Mouse (Mus musculus) adrenal gland, adult 10 weeks (tissue): Measurements from ENCODE around the gene Ccdc153. TPM values are rescaled to one million over a fixed set of nuclear protein-coding genes. Genes with fewer than 3 reads are reported as not detected.

ENCODE experiments used
- polyA plus RNA-seq: library from polyadenylated mRNA; stranded (reverse); fragments of 350-450 nt; fragmentation: Illumina TruSeq; extraction: RNeasy Lipid Tissue Mini Kit (QIAGEN cat#74804); gene quantifications from one replicate; pipeline ENCODE4 v1.2.3, GENCODE M21; 2014; ENCODE audit warnings: low read depth, low replicate concordance

The Ccdc153 gene
- polyA plus RNA-seq, result not detected

GRCm38 (mm10) chr9:44240399-44240798 lies at the start of gene Ccdc153:
TSS of gene Ccdc153 (plus strand) at chr9:44240676.

GRCm38 (mm10) chr9:44233802-44234478 lies 6.5 kb upstream of the Ccdc153 start, which contains the start of gene Cbl:
TSS of gene Cbl (minus strand) at chr9:44234049.

GRCm38 (mm10) chr9:44251314-44251713 lies 10.8 kb downstream of the Ccdc153 start, which contains the start of gene Pdzd3:
TSS of gene Pdzd3 (minus strand) at chr9:44251471.

GRCm38 (mm10) chr9:44268432-44268831 lies 28.0 kb downstream of the Ccdc153 start, which contains the start of gene Nlrx1:
TSS of gene Nlrx1 (minus strand) at chr9:44268599.

GRCm38 (mm10) chr9:44288076-44288958 lies 47.8 kb downstream of the Ccdc153 start, which contains the start of gene Abcg4:
TSS of gene Abcg4 (minus strand) at chr9:44288615.

Other genes starting within 250 kb of the Ccdc153 start
- 3.5 TPM for gene Thy1, start 197.3 kb upstream of the Ccdc153 start, polyA plus RNA-seq
- gene Usp2, start 173.7 kb upstream of the Ccdc153 start, polyA plus RNA-seq, result 7.9 TPM
- gene Mfrp, start 138.9 kb upstream of the Ccdc153 start, polyA plus RNA-seq, result not detected
- gene C1qtnf5, start 133.4 kb upstream of the Ccdc153 start, polyA plus RNA-seq, result not detected
- 0.87 TPM for gene Gm49380, start 127.2 kb upstream of the Ccdc153 start, polyA plus RNA-seq
- 2.0 TPM for gene Rnf26, start 127.2 kb upstream of the Ccdc153 start, polyA plus RNA-seq
- gene Mcam, start 106.2 kb upstream of the Ccdc153 start, polyA plus RNA-seq, result 10.1 TPM
- 31.5 TPM for gene Cbl, start 6.6 kb upstream of the Ccdc153 start, polyA plus RNA-seq
- gene Pdzd3, start 10.8 kb downstream of the Ccdc153 start, polyA plus RNA-seq, result not detected
- gene Nlrx1, start 27.9 kb downstream of the Ccdc153 start, polyA plus RNA-seq, result 0.35 TPM
- gene Abcg4, start 47.9 kb downstream of the Ccdc153 start, polyA plus RNA-seq, result 1.7 TPM
- 17.7 TPM for gene Hinfp, start 65.0 kb downstream of the Ccdc153 start, polyA plus RNA-seq
- 2.2 TPM for gene C2cd2l, start 79.6 kb downstream of the Ccdc153 start, polyA plus RNA-seq
- 12.7 TPM for gene Dpagt1, start 85.3 kb downstream of the Ccdc153 start, polyA plus RNA-seq
- 2.9 TPM for gene H2afx, start 94.0 kb downstream of the Ccdc153 start, polyA plus RNA-seq
- gene Hmbs, start 103.6 kb downstream of the Ccdc153 start, polyA plus RNA-seq, result 50.5 TPM
- gene Vps11, start 121.0 kb downstream of the Ccdc153 start, polyA plus RNA-seq, result 25.8 TPM
- gene Hyou1, start 138.8 kb downstream of the Ccdc153 start, polyA plus RNA-seq, result 25.3 TPM
- gene Slc37a4, start 156.2 kb downstream of the Ccdc153 start, polyA plus RNA-seq, result 4.2 TPM
- gene Rps25, start 166.5 kb downstream of the Ccdc153 start, polyA plus RNA-seq, result 681 TPM
- 64.7 TPM for gene Trappc4, start 166.9 kb downstream of the Ccdc153 start, polyA plus RNA-seq
- 7.0 TPM for gene Ccdc84, start 177.9 kb downstream of the Ccdc153 start, polyA plus RNA-seq
- not detected for gene Foxr1, start 200.5 kb downstream of the Ccdc153 start, polyA plus RNA-seq
- not detected for gene Upk2, start 214.3 kb downstream of the Ccdc153 start, polyA plus RNA-seq
- 1.7 TPM for gene Bcl9l, start 242.1 kb downstream of the Ccdc153 start, polyA plus RNA-seq